Mouse (Mus musculus): ENCODE results near the gene Wwc2.
A peak's percentile ranks its signal among the peaks of the same experiment; 100 is the strongest.

Wwc2 gene

GRCm38 (mm10) chr8:47904004-47904403 lies 86.7 kb downstream of the Wwc2 start:
- no peak for DNase-seq (ENCODE audit: low spot score)

GRCm38 (mm10) chr8:47902704-47903103 lies 88.0 kb downstream of the Wwc2 start:
- DNase-seq (ENCODE audit: low spot score): no peak

- DNase-seq (ENCODE audit: low spot score): no peak
Measured at GRCm38 (mm10) chr8:47900361-47900760, 90.4 kb downstream of the Wwc2 start.

- no peak for DNase-seq (ENCODE audit: low spot score)
Measured at GRCm38 (mm10) chr8:47899891-47900290, 90.8 kb downstream of the Wwc2 start.

- no peak for DNase-seq (ENCODE audit: low spot score)
Measured at GRCm38 (mm10) chr8:47892419-47892818, 98.3 kb downstream of the Wwc2 start.

GRCm38 (mm10) chr8:47891641-47892040 lies 99.1 kb downstream of the Wwc2 start:
- DNase-seq (ENCODE audit: low spot score): no peak

GRCm38 (mm10) chr8:47890814-47891210 lies 99.9 kb downstream of the Wwc2 start:
- DNase-seq (ENCODE audit: low spot score): no peak

GRCm38 (mm10) chr8:47889936-47890813 lies 100.5 kb downstream of the Wwc2 start:
- no peak for DNase-seq (ENCODE audit: low spot score)

- DNase-seq (ENCODE audit: low spot score): no peak
Measured at GRCm38 (mm10) chr8:47888841-47889570, 101.7 kb downstream of the Wwc2 start.

GRCm38 (mm10) chr8:47884306-47884705 lies 106.4 kb downstream of the Wwc2 start:
- no peak for DNase-seq (ENCODE audit: low spot score)

- DNase-seq (ENCODE audit: low spot score): no peak
Measured at GRCm38 (mm10) chr8:47883739-47884138, 107.0 kb downstream of the Wwc2 start.

- DNase-seq (ENCODE audit: low spot score): no peak
Measured at GRCm38 (mm10) chr8:47878516-47878915, 112.2 kb downstream of the Wwc2 start.

- DNase-seq (ENCODE audit: low spot score): no peak
Measured at GRCm38 (mm10) chr8:47875865-47876264, 114.9 kb downstream of the Wwc2 start.

- DNase-seq (ENCODE audit: low spot score): no peak
Measured at GRCm38 (mm10) chr8:47874497-47875178, 116.1 kb downstream of the Wwc2 start.

GRCm38 (mm10) chr8:47872361-47873107 lies 118.2 kb downstream of the Wwc2 start:
- no peak for DNase-seq (ENCODE audit: low spot score)

GRCm38 (mm10) chr8:47867067-47867466 lies 123.7 kb downstream of the Wwc2 start:
- DNase-seq (ENCODE audit: low spot score): peak; percentile 56

- no peak for DNase-seq (ENCODE audit: low spot score)
Measured at GRCm38 (mm10) chr8:47866568-47866967, 124.2 kb downstream of the Wwc2 start.

GRCm38 (mm10) chr8:47859259-47859658 lies 131.5 kb downstream of the Wwc2 start:
- no peak for DNase-seq (ENCODE audit: low spot score)

- no peak for DNase-seq (ENCODE audit: low spot score)
Measured at GRCm38 (mm10) chr8:47853356-47853755, 137.4 kb downstream of the Wwc2 start.

GRCm38 (mm10) chr8:47852737-47853136 lies 138.0 kb downstream of the Wwc2 start:
- DNase-seq (ENCODE audit: low spot score): peak; percentile 4

- DNase-seq (ENCODE audit: low spot score): no peak
Measured at GRCm38 (mm10) chr8:47851824-47852502, 138.8 kb downstream of the Wwc2 start.
